Mouse (Mus musculus): ENCODE measurements around the gene Sesn2. TPM values are rescaled to one million over a fixed set of nuclear protein-coding genes. Genes with fewer than 3 reads are reported as not detected.

The Sesn2 gene
- total RNA-seq, 2 experiments from 2014 or later = 1.5 to 2.1 TPM

GRCm38 (mm10) chr4:132463430-132464254 is 46.7 kb downstream of the Sesn2 start, which contains the start of gene Med18:
Med18 (minus strand) TSS chr4:132463921.
- Histone ChIP-seq H3K4me3 (peak within 1 kb of the TSS; percentile 76), H3K27ac (peak within 1 kb of the TSS; percentile 91)
- intact Hi-C loops (cut with DNase I) = loop anchor here (1.0 kb wide), 1 partner anchor 51 kb away; no protein-coding TSS in a partner anchor
- peak; percentile 94 for DNase-seq
- peak; percentile 65 for TF ChIP-seq CTCF (IDR thresholded peaks at IDR 0.05)

- DNase-seq = no peak
- no peak for TF ChIP-seq CTCF (IDR thresholded peaks at IDR 0.05)
- intact Hi-C loops (cut with DNase I) = no loop called here
- Histone ChIP-seq H3K27ac (peak overlapping the region; percentile 91; the same call in 1 of the 2 replicates), H3K4me3 (peak overlapping the region; percentile 76)
Observed at GRCm38 (mm10) chr4:132462836-132463235, 47.5 kb downstream of the Sesn2 start.

GRCm38 (mm10) chr4:132460225-132460624 is 50.1 kb downstream of the Sesn2 start:
- Histone ChIP-seq H3K27ac (no peak overlapping the region), H3K4me3 (no peak overlapping the region)
- TF ChIP-seq CTCF (IDR thresholded peaks at IDR 0.05) = no peak
- no peak for DNase-seq
- intact Hi-C loops (cut with DNase I) = no loop called here

- Histone ChIP-seq H3K4me3 (no peak overlapping the region), H3K27ac (no peak overlapping the region)
- no peak for TF ChIP-seq CTCF (IDR thresholded peaks at IDR 0.05)
- DNase-seq = no peak
- intact Hi-C loops (cut with DNase I) = no loop called here
Observed at GRCm38 (mm10) chr4:132455561-132455960, 54.7 kb downstream of the Sesn2 start.

- Histone ChIP-seq H3K4me3 (no peak overlapping the region), H3K27ac (no peak overlapping the region)
- intact Hi-C loops (cut with DNase I) = no loop called here
- no peak for TF ChIP-seq CTCF (IDR thresholded peaks at IDR 0.05)
- DNase-seq = no peak
Observed at GRCm38 (mm10) chr4:132455146-132455545, 55.2 kb downstream of the Sesn2 start.

GRCm38 (mm10) chr4:132454216-132454615 is 56.1 kb downstream of the Sesn2 start:
- intact Hi-C loops (cut with DNase I) = no loop called here
- Histone ChIP-seq H3K4me3 (no peak overlapping the region), H3K27ac (no peak overlapping the region)
- no peak for TF ChIP-seq CTCF (IDR thresholded peaks at IDR 0.05)
- no peak for DNase-seq

- DNase-seq = no peak
- Histone ChIP-seq H3K27ac (no peak overlapping the region), H3K4me3 (no peak overlapping the region)
- intact Hi-C loops (cut with DNase I) = no loop called here
- no peak for TF ChIP-seq CTCF (IDR thresholded peaks at IDR 0.05)
Observed at GRCm38 (mm10) chr4:132449778-132450177, 60.5 kb downstream of the Sesn2 start.

- intact Hi-C loops (cut with DNase I) = no loop called here
- no peak for TF ChIP-seq CTCF (IDR thresholded peaks at IDR 0.05)
- no peak for DNase-seq
- no peak overlapping the region for H3K4me3 ChIP-seq
- H3K27ac ChIP-seq = no peak overlapping the region
Observed at GRCm38 (mm10) chr4:132446105-132446504, 64.2 kb downstream of the Sesn2 start.

GRCm38 (mm10) chr4:132444516-132444915 is 65.8 kb downstream of the Sesn2 start:
- Histone ChIP-seq H3K4me3 (no peak overlapping the region), H3K27ac (no peak overlapping the region)
- TF ChIP-seq CTCF (IDR thresholded peaks at IDR 0.05) = no peak
- no peak for DNase-seq
- intact Hi-C loops (cut with DNase I) = no loop called here

Other genes with a start within 250 kb of the Sesn2 start
- 10 to 100 TPM in 1 of 2 experiments, 1 to 10 TPM in 1; 8.7 to 10.6 TPM for gene Gmeb1, start 248.9 kb downstream of the Sesn2 start, total RNA-seq (2021)
- 10 to 100 TPM; 34.7 to 38.4 TPM for gene Taf12, start 236.1 kb downstream of the Sesn2 start, total RNA-seq (2021)
- gene Rab42, start 207.1 kb downstream of the Sesn2 start, total RNA-seq (2021) = under 1 TPM in 1 of 2 experiments, not detected in 1; 0.33 TPM
- 10 to 100 TPM; 10.4 to 11.7 TPM for gene Trnau1ap, start 181.0 kb downstream of the Sesn2 start, total RNA-seq (2021)
- gene Rcc1, start 156.9 kb downstream of the Sesn2 start, total RNA-seq (2021) = 1 to 10 TPM; 7.7 to 7.8 TPM
- gene Phactr4, start 88.0 kb downstream of the Sesn2 start, total RNA-seq (2021) = 10 to 100 TPM; 14.6 to 15.6 TPM
- gene Med18, start 46.6 kb downstream of the Sesn2 start, total RNA-seq (2021) = 1 to 10 TPM; 2.9 to 3.3 TPM
- 10 to 100 TPM; 41.0 to 60.0 TPM for gene Atpif1, start 23.2 kb upstream of the Sesn2 start, total RNA-seq (2021)
- 10 to 100 TPM; 47.2 to 59.3 TPM for gene Dnajc8, start 25.0 kb upstream of the Sesn2 start, total RNA-seq (2021)
- gene Ptafr, start 53.6 kb upstream of the Sesn2 start, total RNA-seq (2021) = under 1 TPM; 0.56 to 0.98 TPM
- 10 to 100 TPM; 11.2 to 15.5 TPM for gene Eya3, start 128.5 kb upstream of the Sesn2 start, total RNA-seq (2021)
- gene Xkr8, start 222.0 kb upstream of the Sesn2 start, total RNA-seq (2021) = under 1 TPM; 0.54 to 0.70 TPM
- gene Smpdl3b, start 246.8 kb upstream of the Sesn2 start, total RNA-seq (2021) = under 1 TPM; 0.47 to 0.66 TPM